Mouse (Mus musculus) intestine, embryonic 14.5 days (tissue): Measurements from ENCODE around the gene Olfr64. TPM values are rescaled to one million over a fixed set of nuclear protein-coding genes. Genes with fewer than 3 reads are reported as not detected.

Experiments used
- ATAC-seq: fragments of 200-750 bp; cut with Nextera tagmentation; replicated peaks from 2 replicates; pipeline ENCODE4 v1.8.0; 2017; ENCODE audit warnings: low read depth, moderate number of reproducible peaks, moderate TSS enrichment, moderate library complexity; ENCODE audit not compliant: low FRiP score, low TSS enrichment
- DNase-seq: peaks from one replicate; pipeline ENCODE4 v3.0.0-alpha.2; 2018; ENCODE audit warnings: low spot score
- H3K27ac ChIP-seq: fragments of 300-500 bp; sonication (generic); 2 replicates; pipeline ENCODE4 v1.5.1; 2014; ENCODE audit warnings: low read depth, mild to moderate bottlenecking, control low read depth
- H3K27me3 ChIP-seq: fragments of 300-500 bp; sonication (generic); replicated peaks from 2 replicates; pipeline ENCODE4 v1.6.1; 2014; ENCODE audit warnings: low read length, control low read depth; ENCODE audit not compliant: control insufficient read depth, insufficient read depth
- H3K36me3 ChIP-seq: fragments of 300-500 bp; sonication (generic); 2 replicates; pipeline ENCODE4 v1.6.1; 2014; ENCODE audit warnings: low read length, control low read depth; ENCODE audit not compliant: control insufficient read depth, insufficient read depth
- H3K4me1 ChIP-seq: fragments of 300-500 bp; sonication (generic); replicated peaks from 2 replicates; pipeline ENCODE4 v1.6.1; 2014; ENCODE audit warnings: low read length, control low read depth, mixed read lengths; ENCODE audit not compliant: control insufficient read depth, insufficient read depth
- H3K4me2 ChIP-seq: fragments of 300-500 bp; sonication (generic); 2 replicates; pipeline ENCODE4 v1.6.1; 2014; ENCODE audit warnings: low read length
- H3K4me3 ChIP-seq: fragments of 300-500 bp; sonication (generic); 2 replicates; pipeline ENCODE4 v1.5.1; 2014; ENCODE audit warnings: low read depth, low read length, control low read depth, mixed read lengths
- H3K9ac ChIP-seq: fragments of 300-500 bp; sonication (generic); 2 replicates; pipeline ENCODE4 v1.6.1; 2014; ENCODE audit warnings: mild to moderate bottlenecking, low read length
- H3K9me3 ChIP-seq: fragments of 300-500 bp; sonication (generic); 2 replicates; pipeline ENCODE4 v1.6.1; 2016; ENCODE audit warnings: low read length, control low read depth; ENCODE audit not compliant: control insufficient read depth
- WGBS: fragments of 180-500 bp; shearing (Covaris S2); extraction: QIAGEN DNeasy Blood & Tissue Kit; methylation state at CpG from one replicate; pipeline ENCODE4 v1.1.7; 2014; 5-methylcytosine and 5-hydroxymethylcytosine counted together
- polyA plus RNA-seq: library from polyadenylated mRNA; unstranded; fragments of >200 nt; fragmentation: Nextera tagmentation; extraction: Ambion mirVana; gene quantifications from 2 replicates; pipeline ENCODE4 v1.2.1, GENCODE M21; 2014

Olfr64 gene
- polyA plus RNA-seq = not detected in 2 replicates

- ATAC-seq (no peak), DNase-seq (no peak)
- Histone ChIP-seq H3K36me3 (no peaks in the 10 kb centered on the region), H3K9ac (no peak within 1 kb of the TSS), H3K4me2 (no peak within 1 kb of the TSS), H3K4me3 (no peak within 1 kb of the TSS), H3K9me3 (no peaks in the 10 kb centered on the region), H3K27me3 (no peaks in the 10 kb centered on the region), H3K4me1 (no peaks in the 10 kb centered on the region), H3K27ac (no peak within 1 kb of the TSS)
- 79% methylated on average over 1 of the region's 1 CpGs for WGBS
Observed at GRCm38 (mm10) chr7:103894385-103894784, at the start of gene Olfr64. Gene Olfr64, minus strand, starts transcription at chr7:103894485.

GRCm38 (mm10) chr7:103942730-103943129 lies 48.4 kb upstream of the Olfr64 start:
- Histone ChIP-seq H3K4me1 (no peaks in the 10 kb centered on the region), H3K27ac (no peak overlapping the region), H3K27me3 (no peaks in the 10 kb centered on the region), H3K4me2 (no peak overlapping the region), H3K36me3 (no peaks in the 10 kb centered on the region), H3K9ac (no peak overlapping the region), H3K9me3 (no peaks in the 10 kb centered on the region), H3K4me3 (no peak overlapping the region)
- WGBS = 25% methylated on average over 2 of the region's 2 CpGs
- DNase-seq (peak; percentile 82), ATAC-seq (no peak)

DNA sequence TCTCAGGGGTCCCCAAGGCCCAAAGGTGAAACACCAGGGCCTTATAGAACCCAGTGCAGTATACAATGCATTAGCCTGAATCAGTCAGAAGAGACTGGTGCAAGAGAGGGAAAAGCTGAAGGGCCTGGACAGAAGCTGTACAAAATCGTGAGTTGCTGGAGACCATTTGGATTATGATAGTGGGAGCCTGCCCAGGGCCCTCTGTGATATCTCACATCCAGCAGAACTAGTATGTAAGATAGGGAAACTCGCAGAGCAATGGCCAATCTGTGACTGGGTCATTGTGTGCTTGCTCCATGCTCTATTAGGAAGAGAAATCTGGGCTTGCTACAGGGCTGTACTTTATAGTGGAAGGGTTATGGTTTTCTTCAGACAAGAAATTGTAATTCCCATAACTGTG lies 40.0 kb upstream of the Olfr64 start, which contains the start of gene Olfr632:
TSS of gene Olfr632 (plus strand) at position 84 of the 400 bp plus-strand sequence.
- H3K4me2 ChIP-seq = no peak within 1 kb of the TSS
- ATAC-seq (no peak), DNase-seq (no peak)
- WGBS = 75% methylated on average over 2 of the region's 2 CpGs
- no peaks in the 10 kb centered on the region for H3K27me3 ChIP-seq
- no peaks in the 10 kb centered on the region for H3K36me3 ChIP-seq
- no peak within 1 kb of the TSS for H3K9ac ChIP-seq
- no peaks in the 10 kb centered on the region for H3K9me3 ChIP-seq
- no peaks in the 10 kb centered on the region for H3K4me1 ChIP-seq
- H3K27ac ChIP-seq = no peak within 1 kb of the TSS
- no peak within 1 kb of the TSS for H3K4me3 ChIP-seq

DNA sequence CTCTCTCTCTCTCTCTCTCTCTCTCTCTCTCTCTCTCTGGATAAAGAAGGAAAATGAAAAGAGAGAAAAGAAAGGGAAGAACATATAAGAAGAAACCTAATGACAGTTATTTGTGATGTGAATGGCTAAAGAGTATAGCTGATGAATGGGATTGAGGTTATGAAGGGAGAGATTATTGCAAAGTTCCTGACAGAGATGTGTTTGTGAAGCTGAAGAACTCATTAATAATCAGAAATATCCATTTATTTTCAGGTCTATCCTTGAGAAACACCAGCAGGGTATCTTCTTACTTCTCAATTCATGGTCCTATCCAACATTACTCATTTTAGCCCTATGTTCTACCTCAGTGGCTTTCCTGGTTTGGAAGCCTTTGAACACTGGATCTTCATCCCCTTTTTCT lies 34.2 kb upstream of the Olfr64 start, which contains the start of gene Olfr631:
TSS of gene Olfr631 (plus strand) at position 301 of the 400 bp plus-strand sequence.
- H3K9me3 ChIP-seq = no peaks in the 10 kb centered on the region
- ATAC-seq (no peak), DNase-seq (no peak)
- no peaks in the 10 kb centered on the region for H3K4me1 ChIP-seq
- no peak within 1 kb of the TSS for H3K27ac ChIP-seq
- H3K4me2 ChIP-seq = no peak within 1 kb of the TSS
- H3K4me3 ChIP-seq = no peak within 1 kb of the TSS
- no peaks in the 10 kb centered on the region for H3K36me3 ChIP-seq
- no peaks in the 10 kb centered on the region for H3K27me3 ChIP-seq
- H3K9ac ChIP-seq = no peak within 1 kb of the TSS

- Histone ChIP-seq H3K4me3 (no peak overlapping the region), H3K9me3 (no peaks in the 10 kb centered on the region), H3K27ac (no peak overlapping the region), H3K9ac (no peak overlapping the region), H3K4me1 (no peaks in the 10 kb centered on the region), H3K36me3 (no peaks in the 10 kb centered on the region), H3K4me2 (no peak overlapping the region), H3K27me3 (no peaks in the 10 kb centered on the region)
- ATAC-seq = no peak
- DNase-seq = no peak
Observed at GRCm38 (mm10) chr7:103915338-103915737, 21.1 kb upstream of the Olfr64 start.

DNA sequence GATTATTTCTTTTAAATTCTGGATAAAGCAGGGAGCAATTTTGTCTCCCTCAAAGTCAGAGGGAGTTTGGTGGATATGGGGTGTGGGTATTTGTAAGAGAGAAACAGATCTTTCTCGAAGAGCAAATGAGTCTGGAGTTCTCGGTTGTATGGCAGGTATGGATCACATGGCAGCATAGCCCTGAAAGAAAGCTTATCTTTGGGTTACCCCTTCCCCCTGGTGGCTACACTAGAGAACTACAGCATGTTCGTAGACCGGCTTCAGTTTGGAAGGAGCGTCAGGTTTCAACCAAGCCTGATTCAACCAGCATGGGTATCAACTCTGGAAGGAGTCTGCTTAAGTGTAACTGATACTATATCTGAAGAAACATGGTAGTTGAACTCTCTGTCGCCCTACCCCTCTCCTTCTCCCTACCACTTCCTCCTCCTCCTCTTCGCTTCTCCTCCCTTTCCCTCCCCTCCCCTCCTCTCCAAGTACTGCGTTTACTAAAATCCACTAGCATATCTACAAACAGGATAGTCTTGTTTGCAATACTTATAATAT lies 18.8 kb upstream of the Olfr64 start:
- H3K27me3 ChIP-seq = no peaks in the 10 kb centered on the region
- 38% methylated on average over 8 of the region's 8 CpGs for WGBS
- no peak overlapping the region for H3K4me3 ChIP-seq
- H3K36me3 ChIP-seq = no peaks in the 10 kb centered on the region
- H3K4me2 ChIP-seq = no peak overlapping the region
- H3K4me1 ChIP-seq = no peaks in the 10 kb centered on the region
- H3K9me3 ChIP-seq = no peaks in the 10 kb centered on the region
- H3K27ac ChIP-seq = no peak overlapping the region
- ATAC-seq (no peak), DNase-seq (no peak)
- no peak overlapping the region for H3K9ac ChIP-seq

- Histone ChIP-seq H3K36me3 (no peaks in the 10 kb centered on the region), H3K4me2 (no peak overlapping the region), H3K27ac (no peak overlapping the region), H3K4me3 (no peak overlapping the region), H3K9ac (no peak overlapping the region), H3K4me1 (no peaks in the 10 kb centered on the region), H3K27me3 (no peaks in the 10 kb centered on the region), H3K9me3 (no peaks in the 10 kb centered on the region)
- 22% methylated on average over 3 of the region's 3 CpGs for WGBS
- DNase-seq = no peak
- ATAC-seq = no peak
Observed at GRCm38 (mm10) chr7:103910047-103910446, 15.8 kb upstream of the Olfr64 start.

DNA sequence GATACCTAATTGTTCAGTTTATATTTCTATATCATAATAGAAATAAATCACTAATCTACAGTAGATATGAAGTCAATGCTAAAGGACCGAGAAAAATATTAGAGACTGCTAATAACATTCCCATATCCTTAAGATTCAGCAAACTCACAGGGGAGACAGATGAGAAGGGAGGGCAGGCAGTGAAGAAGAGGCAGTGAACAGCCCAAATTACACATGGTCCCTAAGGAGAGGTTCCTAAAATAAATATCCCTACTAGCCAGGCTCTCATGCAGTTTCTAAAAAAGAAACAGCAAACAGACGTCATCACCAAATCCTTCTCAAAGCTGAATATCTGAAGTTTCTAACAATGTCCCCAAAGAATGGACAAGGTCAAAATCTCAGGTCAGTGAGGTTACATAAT lies 8.9 kb upstream of the Olfr64 start, which contains the start of gene Olfr65:
TSS of gene Olfr65 (plus strand) at position 301 of the 400 bp plus-strand sequence.
- H3K27me3 ChIP-seq = no peaks in the 10 kb centered on the region
- no peak for DNase-seq
- ATAC-seq = no peak
- no peaks in the 10 kb centered on the region for H3K36me3 ChIP-seq
- no peak within 1 kb of the TSS for H3K4me3 ChIP-seq
- H3K4me2 ChIP-seq = no peak within 1 kb of the TSS
- H3K4me1 ChIP-seq = no peaks in the 10 kb centered on the region
- no peaks in the 10 kb centered on the region for H3K9me3 ChIP-seq
- 69% methylated on average over 2 of the region's 2 CpGs for WGBS
- H3K9ac ChIP-seq = no peak within 1 kb of the TSS
- no peak within 1 kb of the TSS for H3K27ac ChIP-seq

DNA sequence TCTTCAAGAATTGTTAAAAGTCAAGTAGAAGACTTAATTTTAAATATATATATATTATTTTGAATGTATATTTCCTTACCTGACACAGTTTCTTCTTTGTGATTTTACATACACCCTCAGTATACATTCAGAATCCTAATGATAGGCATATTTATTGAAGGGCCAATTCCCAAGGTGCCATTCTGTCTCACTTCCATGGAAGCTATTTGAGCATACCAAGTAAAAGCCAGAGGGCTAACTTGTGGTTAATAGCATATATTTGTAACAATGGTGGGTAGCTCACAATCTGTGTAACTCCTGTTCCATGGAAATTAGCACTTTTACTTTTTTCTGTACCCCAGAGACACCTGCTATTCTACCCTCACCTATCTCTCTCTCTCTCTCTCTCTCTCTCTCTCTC lies 8.1 kb downstream of the Olfr64 start, which contains the start of gene Olfr66:
TSS of gene Olfr66 (minus strand) at position 101 of the 400 bp plus-strand sequence.
- no peak within 1 kb of the TSS for H3K9ac ChIP-seq
- no peaks in the 10 kb centered on the region for H3K36me3 ChIP-seq
- ATAC-seq (no peak), DNase-seq (no peak)
- no peaks in the 10 kb centered on the region for H3K9me3 ChIP-seq
- H3K27me3 ChIP-seq = no peaks in the 10 kb centered on the region
- no peaks in the 10 kb centered on the region for H3K4me1 ChIP-seq
- no peak within 1 kb of the TSS for H3K27ac ChIP-seq
- no peak within 1 kb of the TSS for H3K4me2 ChIP-seq
- no peak within 1 kb of the TSS for H3K4me3 ChIP-seq
